Mouse (Mus musculus) thymus, postnatal 10 days (tissue): ENCODE results near the gene Rnf151.
"Not testable (repeated sequence)": the region's sequence is repeated elsewhere in the genome, so short reads cannot be mapped to it uniquely, and the experiment has no call there.

Experiments used
- DNase-seq, 2 experiments: peaks; one replicate each; pipeline ENCODE4 v3.0.0; 2021; ENCODE audit warnings: low spot score in 2 of 2

Gene Rnf151

DNA sequence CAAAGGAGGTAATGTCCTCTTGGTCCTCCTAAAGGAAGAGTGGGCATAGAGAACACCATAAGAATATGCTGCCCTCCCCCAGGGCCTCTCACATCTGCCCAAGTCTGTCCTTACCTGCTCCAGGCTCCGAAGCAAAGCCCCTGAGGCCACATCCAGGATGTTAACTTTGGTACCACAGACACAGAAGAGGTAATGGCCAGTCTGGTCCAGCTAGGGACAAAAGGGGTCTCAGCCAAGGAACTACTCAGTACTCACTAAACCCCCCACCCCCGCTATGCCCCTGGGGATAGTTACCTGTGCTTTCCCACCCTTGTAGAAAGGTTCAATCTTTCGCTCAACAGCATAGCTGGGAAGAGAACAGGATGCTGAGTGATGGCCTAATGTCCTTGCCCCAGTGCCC is 12.0 kb downstream of the Rnf151 start:
- DNase-seq = no peak

DNA sequence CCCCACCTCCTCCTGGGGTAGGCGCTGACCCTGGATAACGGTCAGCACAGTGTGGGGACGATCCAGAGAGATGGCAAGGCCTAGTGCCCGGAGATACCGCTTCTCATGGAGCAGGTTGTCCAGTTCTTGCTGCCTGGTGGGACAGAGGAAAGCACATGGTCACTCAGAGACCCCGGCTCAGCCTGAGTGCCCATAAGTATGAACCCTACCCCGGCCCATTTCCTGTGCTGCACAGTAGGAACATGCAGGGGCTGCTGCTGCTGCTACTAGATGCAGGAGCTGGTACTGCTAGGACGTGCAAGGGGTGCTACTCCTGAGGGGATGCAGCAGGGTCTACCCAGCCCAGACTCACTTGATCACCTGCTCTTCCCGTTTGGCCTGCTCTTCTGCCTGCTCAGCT is 16.6 kb downstream of the Rnf151 start:
- DNase-seq = no peak

DNA sequence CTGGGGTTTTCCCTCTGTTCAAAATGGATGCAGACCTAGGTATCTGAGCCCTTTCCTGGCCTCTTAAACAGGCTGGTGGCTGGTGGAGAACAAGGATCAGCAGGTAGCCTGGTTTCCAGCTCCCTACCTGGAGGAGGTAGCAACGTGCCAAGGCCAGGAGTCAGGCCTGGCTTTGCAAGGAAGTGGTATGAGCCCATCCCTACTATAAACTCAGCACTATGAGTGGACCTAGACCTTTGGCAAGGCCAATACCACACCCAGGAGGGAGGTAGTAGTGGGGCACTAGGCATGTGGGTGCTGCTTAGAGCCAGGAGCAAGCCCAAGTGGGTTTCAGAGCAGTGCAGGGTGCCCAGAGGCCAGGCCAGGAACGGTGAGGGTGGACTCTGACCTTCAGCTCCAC is 18.4 kb downstream of the Rnf151 start:
- DNase-seq = no peak

DNA sequence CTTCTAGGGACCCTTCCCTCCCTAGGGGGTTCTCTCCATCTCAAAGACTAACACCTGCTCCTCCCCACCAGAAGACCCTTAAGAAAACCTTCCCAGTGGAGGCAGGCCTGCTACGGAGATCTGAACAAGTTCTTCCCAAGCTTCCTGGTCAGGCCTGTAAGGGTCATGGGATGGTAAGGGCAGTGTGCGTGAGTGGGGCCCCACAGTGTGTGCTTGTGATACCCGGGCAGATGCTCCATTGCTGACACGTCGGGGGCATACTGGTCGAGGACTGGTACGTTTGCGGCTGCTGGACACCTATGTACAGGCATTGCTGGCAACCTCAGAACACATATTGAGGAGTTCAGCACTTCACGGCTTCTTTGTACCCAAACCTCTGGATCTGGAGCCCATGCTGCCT is 19.1 kb downstream of the Rnf151 start:
- DNase-seq = no peak

DNA sequence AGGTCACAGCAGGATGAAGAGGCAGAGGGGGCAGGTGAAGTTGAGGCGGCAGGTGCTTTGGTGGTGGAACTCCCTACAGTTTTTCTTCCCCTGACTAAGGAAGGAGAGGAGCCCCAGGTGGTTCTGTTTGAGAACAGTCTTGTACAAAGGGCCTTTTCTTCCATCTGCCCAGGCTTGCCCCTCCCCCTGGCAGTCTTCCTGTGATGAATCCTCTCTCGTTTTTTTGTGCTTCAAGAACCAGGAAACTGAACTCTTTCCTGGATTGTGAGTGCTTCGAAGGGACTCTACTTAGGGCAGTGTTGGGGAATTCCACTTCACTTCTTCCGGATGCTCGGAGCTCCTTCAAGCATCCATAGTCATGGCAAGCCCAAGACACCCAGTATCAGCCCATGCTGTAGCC is 19.9 kb downstream of the Rnf151 start:
- DNase-seq = no peak

DNA sequence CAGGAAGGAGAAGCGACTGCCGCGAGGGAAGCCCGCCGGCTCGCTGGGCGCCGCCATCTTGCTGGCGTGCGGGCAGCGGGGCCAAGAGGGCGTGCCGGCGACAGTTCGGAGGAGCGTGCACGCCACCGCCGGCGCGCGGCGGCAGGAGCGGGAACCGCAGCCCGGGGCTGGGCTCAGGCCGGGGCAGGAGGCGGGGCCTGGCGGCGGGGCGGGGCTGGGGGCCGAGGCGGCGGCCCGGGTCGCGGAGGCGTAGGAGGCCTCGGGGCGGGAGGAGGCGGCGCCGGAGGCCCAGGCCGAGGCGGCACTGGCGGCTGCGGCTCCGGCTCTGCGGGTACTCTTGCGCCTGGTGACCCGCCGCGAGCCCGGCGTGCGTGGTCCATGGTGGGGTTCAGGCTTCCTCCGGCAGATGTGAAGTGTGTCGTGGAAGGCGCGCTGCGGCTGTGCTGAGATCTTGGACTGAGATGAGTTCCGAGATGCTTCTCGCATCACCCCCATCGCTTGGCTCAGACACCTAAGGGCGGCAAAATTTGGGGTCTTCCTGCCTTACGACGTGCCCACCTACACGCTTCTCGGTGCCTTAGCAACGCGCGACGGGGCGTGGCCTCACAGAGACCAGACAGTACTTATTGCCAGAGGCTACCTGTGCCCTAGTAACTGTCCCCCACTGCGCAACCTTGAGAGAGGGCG is 21.7 kb downstream of the Rnf151 start, which contains the start of the genes Gfer and Noxo1:
Gfer (minus strand) TSS at position 146 of the 687 bp plus-strand sequence.
Noxo1 (plus strand) TSS at position 224 of the 687 bp plus-strand sequence.
- peak; percentile 71 to 84 for DNase-seq

DNA sequence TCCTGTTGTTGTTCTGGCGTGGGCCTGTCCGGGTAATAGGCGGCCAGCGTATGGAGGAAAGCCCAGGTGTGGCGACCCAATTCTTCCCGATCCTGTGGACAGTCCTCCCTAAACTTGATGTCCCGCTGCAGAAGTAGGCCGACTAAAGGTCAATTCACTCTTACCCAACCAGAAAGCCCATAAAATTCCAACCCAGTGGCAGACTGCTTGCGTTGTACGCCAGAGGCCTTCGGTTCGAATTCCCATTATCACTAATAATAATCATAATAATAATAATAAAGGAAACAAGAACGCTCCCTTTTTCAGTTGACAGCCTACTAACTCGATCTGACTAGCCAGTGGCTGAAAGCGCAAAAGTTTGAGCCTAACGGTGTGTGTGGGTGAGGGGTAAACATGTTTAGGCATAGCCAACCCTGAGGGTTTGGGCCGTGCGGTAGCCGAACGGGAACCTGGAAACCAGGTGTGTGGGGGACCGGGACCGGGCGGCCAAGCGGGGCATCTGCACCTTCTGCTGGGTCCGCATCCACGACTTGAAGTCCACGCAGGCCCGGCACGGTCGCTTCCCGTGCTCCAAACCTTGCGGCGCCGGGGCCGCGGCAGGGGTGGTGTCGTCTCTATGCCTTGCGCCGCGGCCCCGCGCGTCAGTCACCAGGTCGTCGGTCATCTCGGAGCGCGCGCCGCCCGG is 22.4 kb downstream of the Rnf151 start:
- DNase-seq = no peak

DNA sequence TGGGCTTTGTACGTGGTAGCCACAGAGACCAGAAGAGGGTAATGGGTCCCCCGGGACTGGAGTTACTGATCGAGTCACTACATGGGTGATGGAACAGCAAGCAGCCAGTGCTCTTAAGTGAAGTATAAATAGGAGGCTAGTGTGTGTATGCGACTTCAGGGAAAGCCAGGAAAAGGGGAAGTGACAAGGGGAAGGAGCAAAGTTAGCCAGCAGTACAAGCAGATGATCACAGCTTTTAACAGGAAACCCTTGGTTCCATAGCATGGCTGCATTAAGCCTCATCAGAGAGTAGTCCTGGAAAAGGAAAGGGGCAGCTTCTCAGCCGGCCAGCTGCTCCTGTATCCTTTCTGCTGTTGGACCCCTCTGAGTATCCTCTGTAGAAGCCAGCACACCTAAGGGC is 25.5 kb downstream of the Rnf151 start:
- no peak for DNase-seq

DNA sequence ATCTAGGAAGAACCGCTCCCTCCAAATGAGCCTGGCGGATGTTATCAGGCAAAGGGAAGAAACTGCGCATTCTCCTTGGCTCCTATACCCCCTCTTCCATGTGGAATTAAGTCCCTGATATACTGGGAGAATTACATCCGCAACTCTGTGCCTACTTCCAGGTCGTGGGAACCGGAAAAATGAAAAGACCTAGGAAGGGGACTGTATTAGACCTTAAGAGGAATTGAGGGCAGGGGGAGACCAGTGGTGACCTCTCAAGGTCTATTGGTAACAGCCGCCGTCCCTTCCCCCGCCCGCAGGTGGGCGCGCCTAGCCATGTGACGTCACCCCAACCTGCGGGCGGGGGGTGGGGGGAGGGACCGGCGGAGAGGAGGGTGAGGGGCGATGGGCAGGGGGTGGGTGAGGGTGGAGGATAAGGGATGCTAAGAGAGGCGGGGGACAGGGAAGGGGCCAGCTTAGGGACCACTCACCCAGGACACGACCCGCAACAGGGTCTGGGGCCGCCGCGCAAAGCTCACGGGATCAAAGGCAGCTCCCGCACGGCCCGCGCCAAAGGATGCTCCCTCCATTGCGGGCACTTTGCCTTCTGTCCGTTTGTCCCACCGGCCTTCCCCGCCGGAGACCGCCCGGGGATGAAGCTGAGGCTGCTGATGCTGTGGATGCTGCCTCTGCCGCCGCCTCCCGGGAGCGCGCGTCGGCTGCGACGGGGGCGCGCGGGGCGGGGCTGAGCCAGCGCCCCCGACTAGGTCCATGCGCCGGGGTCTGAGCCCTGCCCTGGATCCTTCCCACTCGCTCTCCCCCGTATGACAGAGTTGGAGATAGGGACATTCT is 28.4 kb downstream of the Rnf151 start, which contains the start of gene Syngr3:
Syngr3 (minus strand) TSS at position 705 of the 831 bp plus-strand sequence.
- DNase-seq = no peak

DNA sequence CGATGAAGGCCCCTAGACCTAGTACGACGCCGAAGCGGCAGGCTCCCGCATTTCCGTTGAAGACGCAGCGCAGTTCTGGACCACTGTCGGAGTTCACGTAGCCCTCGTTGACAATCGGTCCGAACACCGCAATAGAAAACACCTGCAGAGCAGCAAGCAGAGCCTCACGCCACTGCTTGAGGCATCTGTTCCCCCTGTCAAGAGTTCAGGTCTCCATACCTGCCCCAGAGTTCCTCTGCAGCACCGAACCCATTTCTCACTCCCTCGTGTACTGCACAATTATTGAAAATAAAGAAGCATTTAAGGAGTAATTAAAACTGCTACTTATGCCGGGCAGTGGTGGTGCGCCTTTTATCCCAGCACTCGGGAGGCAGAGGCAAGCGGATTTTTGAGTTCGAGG is 30.3 kb downstream of the Rnf151 start:
- no peak for DNase-seq

DNA sequence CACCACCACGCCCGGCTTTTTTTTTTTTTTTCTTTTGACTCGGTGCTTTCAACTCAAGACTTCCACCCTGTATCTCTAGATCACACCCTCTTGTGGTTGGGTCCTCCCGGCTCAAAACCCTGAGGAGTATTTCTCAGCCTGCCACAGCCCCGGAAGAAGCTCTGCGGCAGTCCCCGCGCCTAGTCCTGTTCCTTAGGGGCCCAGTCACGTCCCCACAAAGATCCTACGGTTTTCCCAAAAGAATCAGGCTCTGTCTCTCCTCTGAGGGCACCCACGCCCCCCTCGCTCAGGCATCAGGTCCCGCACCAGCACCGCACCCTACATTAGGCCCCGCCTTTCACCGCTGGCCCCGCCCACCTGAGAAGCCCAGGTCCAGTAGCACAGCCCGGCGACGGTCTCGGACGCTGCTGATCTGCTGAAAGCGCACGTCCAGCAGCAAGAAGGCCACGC is 30.7 kb downstream of the Rnf151 start:
- peak; percentile 42 to 47 for DNase-seq

DNA sequence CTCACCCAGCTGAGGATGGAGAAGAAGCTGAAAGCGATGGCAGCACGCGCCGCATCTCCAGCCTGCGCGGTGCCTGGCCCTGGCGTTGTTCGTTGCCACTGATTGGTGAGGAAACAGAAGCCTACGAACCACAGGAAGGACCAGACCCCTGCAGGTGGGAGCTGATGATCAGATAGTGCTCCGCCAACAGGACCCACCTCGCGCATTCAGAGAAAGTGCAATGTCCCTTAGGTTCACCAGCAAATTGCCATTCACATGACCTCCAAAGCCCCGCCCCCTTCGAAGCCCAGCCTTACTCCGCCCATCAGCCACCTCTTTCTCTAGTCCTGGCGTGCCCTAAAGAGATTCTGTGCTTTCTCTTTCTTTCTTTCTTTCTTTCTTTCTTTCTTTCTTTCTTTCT is 31.3 kb downstream of the Rnf151 start:
- DNase-seq = peak; percentile 31 to 33

DNA sequence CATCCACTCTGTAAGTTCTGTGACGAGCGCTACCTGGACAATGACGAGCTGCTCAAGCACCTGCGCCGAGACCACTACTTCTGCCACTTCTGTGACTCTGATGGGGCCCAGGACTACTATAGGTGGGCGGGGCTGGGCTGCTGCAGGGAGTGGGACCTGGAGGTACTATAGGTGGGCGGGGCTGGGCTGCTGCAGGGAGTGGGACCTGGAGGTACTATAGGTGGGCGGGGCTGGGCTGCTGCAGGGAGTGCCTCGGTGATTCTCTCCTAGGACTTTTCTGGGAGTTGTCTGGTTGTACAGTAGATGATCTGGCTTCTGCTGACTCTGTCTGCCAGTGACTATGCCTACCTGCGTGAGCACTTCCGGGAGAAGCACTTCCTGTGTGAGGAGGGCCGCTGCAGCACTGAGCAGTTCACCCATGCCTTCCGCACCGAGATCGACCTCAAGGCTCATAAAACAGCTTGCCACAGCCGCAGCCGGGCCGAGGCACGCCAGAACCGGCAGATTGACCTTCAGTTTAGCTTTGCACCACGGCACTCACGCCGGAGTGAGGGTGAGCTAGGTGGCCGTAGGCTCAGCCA is 40.3 kb downstream of the Rnf151 start:
- DNase-seq = no peak

DNA sequence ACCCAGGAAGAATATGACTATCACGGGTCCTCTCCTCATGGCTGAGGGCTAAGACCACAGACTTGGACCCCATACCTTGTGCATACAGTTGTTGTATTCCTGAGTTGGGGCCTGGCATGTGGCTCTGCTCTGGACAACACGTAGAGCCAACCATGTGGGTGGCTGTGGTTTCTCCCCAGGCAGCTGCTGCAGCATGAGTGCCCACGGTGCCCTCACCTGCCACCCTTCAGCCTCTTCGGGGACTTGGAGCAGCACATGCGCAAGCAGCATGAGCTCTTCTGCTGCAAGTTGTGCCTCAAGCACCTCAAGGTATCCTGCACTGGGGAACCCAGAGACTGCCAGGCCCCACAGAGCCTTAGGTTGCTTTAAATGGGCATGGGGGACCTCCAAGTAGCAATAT is 41.0 kb downstream of the Rnf151 start:
- DNase-seq = no peak

DNA sequence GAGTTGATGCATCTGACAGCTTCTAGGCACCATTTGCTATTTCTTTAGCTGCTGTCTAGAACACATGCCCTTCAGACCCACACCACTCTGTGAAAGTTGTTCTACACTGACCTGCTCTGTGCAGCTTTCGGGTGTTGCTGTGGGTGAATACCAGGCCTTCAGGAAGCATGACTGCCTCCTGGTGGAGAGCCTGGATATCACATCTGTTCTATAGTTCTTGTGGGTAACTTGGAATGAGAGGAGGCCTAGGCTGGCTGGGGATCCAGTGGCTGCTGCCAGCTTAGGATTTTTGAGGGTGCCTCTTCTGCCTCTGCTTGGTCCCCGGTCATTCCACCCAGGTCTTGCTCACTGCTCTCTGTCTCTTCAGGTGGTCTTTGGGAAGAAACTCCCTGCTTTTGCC is 41.7 kb downstream of the Rnf151 start:
- DNase-seq = peak; percentile 53 to 77

DNA sequence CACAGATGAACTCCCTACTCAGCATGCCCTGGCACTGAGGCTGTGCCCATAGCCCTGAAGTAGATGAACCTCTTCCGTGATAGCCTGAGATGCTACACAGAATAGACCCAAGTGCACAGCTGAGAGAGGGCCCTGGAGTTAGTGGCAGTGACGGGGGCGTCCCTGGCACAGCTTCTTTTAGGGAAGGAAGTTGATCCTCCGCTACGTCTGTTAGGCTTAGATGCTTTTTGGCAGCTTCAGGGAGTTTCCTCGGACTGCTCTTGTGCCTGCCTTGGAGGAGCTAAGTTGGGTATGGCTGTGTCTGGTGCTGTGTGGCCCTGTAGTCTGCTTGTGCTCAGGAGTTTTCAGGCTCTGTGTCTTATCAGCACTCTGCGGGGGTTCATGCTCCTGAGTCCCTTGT is 43.6 kb downstream of the Rnf151 start:
- DNase-seq = no peak

DNA sequence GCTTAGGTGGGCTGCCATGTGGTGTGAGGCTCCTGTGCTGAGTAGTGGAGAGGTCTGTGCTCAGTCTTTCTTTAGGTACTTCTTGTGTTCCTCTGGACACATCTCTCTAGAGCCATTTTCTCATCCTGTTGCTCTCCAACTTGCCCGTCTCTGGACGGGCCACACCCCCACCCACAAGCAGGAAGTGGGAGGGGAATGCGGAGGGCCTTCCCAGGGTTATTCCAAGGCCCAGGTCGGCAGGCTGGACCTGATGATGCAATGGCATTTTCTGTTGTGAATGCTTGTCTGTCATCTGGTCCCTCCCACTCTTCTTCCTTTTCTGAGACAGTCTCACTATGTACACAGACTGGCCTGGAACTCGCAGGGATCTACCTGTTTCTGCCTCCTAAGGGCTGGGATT is 45.7 kb downstream of the Rnf151 start:
- no peak for DNase-seq

DNA sequence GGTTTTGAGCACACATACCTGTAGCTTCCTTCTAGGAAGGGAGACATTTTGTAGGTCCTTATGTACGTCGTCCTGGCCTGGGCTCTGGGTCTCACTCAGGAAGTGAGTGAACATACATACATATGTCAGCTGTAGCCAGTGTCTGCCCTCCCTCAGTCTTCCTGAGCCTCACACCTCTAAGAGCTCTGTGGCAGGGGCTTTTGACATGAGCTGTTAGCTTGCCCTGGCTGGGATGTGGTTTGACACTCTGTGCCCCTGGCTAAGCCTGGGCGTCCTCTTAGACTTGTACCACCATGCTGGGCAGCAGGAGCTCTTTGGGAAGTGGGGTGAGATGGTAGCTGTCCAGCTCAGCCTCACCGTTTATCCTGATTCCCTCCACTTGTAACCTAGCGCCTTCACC is 46.5 kb downstream of the Rnf151 start:
- DNase-seq = no peak

DNA sequence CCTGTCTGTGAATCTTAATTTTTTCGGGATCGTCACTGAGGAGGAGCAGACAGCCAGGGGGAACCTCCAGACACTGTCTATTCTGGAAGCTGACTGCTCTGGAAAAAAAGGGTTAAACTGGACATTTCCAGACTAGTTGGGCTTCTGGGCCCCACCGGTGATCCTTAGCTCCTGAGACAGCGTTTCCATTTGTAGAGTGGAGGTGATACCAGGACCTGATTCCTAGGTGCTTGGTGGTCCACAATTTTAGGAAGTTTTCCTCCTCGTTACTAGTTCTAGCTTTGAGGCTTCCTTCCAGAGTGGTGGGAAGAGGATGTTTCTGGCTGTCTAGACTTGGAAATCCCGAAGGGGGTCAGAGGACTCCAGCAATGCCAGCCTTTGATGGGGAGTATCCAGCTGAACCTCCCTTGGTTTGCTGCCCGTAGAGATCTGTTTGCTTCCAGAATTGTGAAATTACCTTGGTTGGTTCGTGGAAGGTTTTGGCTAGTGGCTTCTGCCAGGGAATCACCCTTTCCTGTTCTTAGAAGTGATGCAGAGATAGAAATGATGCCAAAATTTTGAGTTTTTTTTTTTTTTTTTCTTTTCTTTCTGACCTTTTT is 47.5 kb downstream of the Rnf151 start:
- DNase-seq = no peak

DNA sequence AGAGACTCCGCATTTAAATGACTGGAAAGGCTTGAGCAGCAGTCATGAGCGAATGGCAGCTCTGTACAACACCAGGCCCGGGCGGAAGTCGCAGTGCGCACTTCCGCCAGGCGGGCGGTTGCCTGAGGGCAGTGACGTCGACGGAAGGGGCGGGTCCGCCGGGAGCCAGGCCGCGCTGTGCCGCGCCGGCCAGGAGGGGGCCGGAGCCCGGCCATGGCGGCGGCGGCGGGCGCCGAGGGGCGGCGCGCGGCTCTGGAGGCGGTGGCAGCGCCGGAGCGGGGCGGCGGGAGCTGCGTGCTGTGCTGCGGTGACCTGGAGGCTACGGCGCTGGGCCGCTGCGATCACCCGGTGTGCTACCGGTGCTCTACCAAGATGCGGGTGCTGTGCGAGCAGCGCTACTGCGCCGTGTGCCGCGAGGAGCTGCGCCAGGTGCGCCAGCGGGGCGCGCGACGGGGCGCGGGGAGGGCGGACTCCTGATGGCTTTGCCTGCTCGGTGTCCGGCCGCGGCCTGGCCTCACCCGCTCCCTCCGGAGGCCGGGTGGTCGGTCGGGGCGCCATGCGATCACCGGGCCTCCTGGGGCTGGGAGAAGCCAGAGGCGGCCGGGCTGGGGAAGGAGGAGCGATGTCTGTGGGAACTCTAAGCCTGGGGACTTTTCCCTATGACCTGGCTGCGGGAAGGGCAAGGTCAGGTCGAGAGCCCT is 48.2 kb downstream of the Rnf151 start, which contains the start of gene Zfp598:
Zfp598 (plus strand) TSS at position 143 of the 701 bp plus-strand sequence.
- DNase-seq = peak; percentile 90 to 97

DNA sequence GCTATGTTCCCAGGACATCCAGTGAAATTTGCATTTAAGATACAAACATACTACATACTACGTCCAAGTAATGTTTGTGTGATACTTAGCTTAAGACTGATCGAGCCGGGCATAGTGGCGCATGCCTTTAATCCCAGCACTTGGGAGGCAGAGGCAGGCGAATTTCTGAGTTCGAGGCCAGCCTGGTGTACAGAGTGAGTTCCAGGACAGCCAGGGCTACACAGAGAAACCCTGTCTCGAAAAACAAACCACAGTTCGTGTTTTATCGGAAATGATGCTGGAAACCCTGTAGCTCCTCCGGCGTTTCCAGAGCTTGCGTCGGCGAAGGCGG is 48.7 kb downstream of the Rnf151 start:
- not testable (repeated sequence) for DNase-seq
